Mouse (Mus musculus): Measurements from ENCODE around the gene Mapre3. TPM values are rescaled to one million over a fixed set of nuclear protein-coding genes. Genes with fewer than 3 reads are reported as not detected.

Mapre3 gene
- total RNA-seq (2014; fragmentation: Nextera tagmentation) (not detected in 2 replicates), total RNA-seq (2017) (0.12 and 0.27 TPM in 2 replicates), polyA plus RNA-seq (2012) (not detected in 2 replicates)

DNA sequence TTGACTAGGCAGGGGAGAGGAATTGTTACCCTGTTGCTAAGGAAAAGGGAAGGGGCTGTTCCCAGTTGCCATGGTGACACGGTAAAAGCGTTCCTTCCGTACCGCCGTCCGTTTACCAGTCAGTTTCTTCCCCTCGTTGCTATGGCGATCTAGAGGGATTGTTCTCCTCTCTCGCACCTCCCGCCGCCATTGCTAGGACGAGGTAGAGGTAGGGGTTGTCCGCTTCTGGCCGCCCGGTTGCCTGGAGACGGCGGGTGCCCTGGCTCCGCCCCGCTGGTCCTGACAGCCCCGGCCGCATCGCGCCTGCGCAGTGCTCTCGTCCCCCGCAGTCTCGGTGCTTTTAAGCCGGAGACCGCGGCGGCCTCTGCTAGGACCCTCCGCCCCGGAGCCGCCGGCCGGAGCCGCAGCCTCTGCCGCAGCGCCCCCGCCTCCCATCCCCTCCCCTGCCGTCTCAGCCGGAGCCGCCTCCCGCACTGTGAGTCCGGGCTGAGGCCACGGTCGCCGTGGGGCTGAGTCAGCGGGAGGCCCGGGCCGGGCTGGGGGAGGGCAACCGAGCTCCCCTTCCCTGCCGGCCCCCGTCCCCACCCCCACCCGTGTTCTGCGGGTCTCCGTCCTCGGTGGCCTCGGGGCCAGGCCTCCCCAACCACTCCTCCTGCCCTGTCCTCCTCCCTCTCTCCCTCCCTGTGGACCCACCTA is at the start of gene Mapre3:
Gene Mapre3 (plus strand): TSS at position 218 of the 696 bp plus-strand sequence.
- peaks cover 63% of the 10 kb centered on the region for H3K27me3 ChIP-seq (ENCODE audit: insufficient read depth, low read length)
- peak within 1 kb of the TSS; percentile 38; the same call in 1 of the 2 replicates for H3K4me3 ChIP-seq (ENCODE audit: low read depth, low read length)
- TF ChIP-seq POLR2AphosphoS5 (IDR thresholded peaks at IDR 0.05; ENCODE audit: insufficient replicate concordance, low read depth, low read length) = no peak
- TF ChIP-seq CTCF (IDR thresholded peaks at IDR 0.05; ENCODE audit: low read depth, low read length) = no peak
- TF ChIP-seq GATA1 (IDR thresholded peaks at IDR 0.05; ENCODE audit: borderline replicate concordance, low read length) = no peak
- no peak for TF ChIP-seq TAL1 (conservative IDR thresholded peaks at IDR 0.05; ENCODE audit: low read depth, low read length)
- TF ChIP-seq GATA2 (IDR thresholded peaks at IDR 0.05; ENCODE audit: borderline replicate concordance, low read depth, low read length) = no peak
- peaks cover 15% of the 10 kb centered on the region for H3K4me1 ChIP-seq (ENCODE audit: insufficient read depth, low read depth, low read length)
- DNase-seq (ENCODE audit: low spot score) (no peak), ATAC-seq (ENCODE audit: extremely low read depth, insufficient number of reproducible peaks, low FRiP score, poor library complexity, severe bottlenecking) (no peak)
- H3K9me3 ChIP-seq (replicated peaks) = peaks cover 2% of the 10 kb centered on the region; the same call in 1 of the 2 replicates
- no peaks in the 10 kb centered on the region for H3K36me3 ChIP-seq (replicated peaks)

DNA sequence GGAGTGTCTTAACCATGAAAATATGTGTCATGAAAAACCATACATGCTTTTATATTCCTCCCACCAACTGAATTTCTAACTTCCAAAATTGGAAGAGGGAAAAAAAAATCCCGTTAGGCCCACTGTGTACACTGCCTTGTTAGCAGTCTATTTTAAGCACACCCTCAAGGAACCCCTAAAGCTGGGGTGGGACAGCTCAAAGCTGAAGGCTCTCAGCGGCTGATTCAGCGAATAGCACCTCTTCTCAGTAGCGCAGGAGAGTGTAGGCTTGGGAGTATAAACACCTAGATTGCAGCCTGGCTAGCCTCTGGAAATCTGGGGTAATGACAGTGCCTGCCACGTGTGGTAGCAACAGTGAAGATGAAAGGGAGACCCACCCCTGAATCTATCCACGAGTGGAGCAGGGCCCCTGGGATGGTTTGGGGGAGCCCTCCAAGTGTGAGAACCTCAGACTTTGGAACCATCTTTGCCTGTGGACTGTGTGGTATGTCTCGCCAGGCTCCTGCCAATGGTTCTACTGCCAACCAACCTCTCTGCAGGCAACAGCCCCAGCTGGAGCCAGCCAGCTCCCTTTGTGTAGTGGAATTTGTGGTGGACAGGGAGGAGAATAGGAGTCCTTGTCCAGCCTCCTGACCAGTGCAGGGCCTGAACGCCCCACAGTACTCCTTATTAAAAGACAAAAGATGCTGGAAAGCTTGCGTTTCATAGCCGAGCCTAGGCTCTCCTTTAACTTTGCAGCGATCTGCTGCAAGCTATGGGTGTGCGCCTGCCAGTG is 48.7 kb upstream of the Mapre3 start:
- TF ChIP-seq CTCF (IDR thresholded peaks at IDR 0.05; ENCODE audit: low read depth, low read length) (no peak), GATA1 (IDR thresholded peaks at IDR 0.05; ENCODE audit: borderline replicate concordance, low read length) (no peak)
- Histone ChIP-seq H3K27me3 (ENCODE audit: insufficient read depth, low read length) (peaks cover 3% of the 10 kb centered on the region), H3K4me3 (ENCODE audit: low read depth, low read length) (no peak overlapping the region), H3K9me3 (replicated peaks) (no peaks in the 10 kb centered on the region), H3K4me1 (ENCODE audit: insufficient read depth, low read depth, low read length) (no peaks in the 10 kb centered on the region), H3K36me3 (replicated peaks) (no peaks in the 10 kb centered on the region)
- no peak for ATAC-seq (ENCODE audit: extremely low read depth, insufficient number of reproducible peaks, low FRiP score, poor library complexity, severe bottlenecking)
- DNase-seq (ENCODE audit: low spot score) = no peak

GRCm38 (mm10) chr5:30768082-30768481 is 46.4 kb upstream of the Mapre3 start:
- DNase-seq (ENCODE audit: low spot score) = no peak
- TF ChIP-seq CTCF (IDR thresholded peaks at IDR 0.05; ENCODE audit: low read depth, low read length) (no peak), GATA1 (IDR thresholded peaks at IDR 0.05; ENCODE audit: borderline replicate concordance, low read length) (no peak), TAL1 (conservative IDR thresholded peaks at IDR 0.05; ENCODE audit: low read depth, low read length) (no peak), POLR2AphosphoS5 (IDR thresholded peaks at IDR 0.05; ENCODE audit: insufficient replicate concordance, low read depth, low read length) (no peak), GATA2 (IDR thresholded peaks at IDR 0.05; ENCODE audit: borderline replicate concordance, low read depth, low read length) (no peak)
- H3K27me3 ChIP-seq (ENCODE audit: insufficient read depth, low read length) = peaks cover 3% of the 10 kb centered on the region
- no peaks in the 10 kb centered on the region for H3K36me3 ChIP-seq (replicated peaks)
- no peaks in the 10 kb centered on the region for H3K4me1 ChIP-seq (ENCODE audit: insufficient read depth, low read depth, low read length)
- no peaks in the 10 kb centered on the region for H3K9me3 ChIP-seq (replicated peaks)
- H3K4me3 ChIP-seq (ENCODE audit: low read depth, low read length) = no peak overlapping the region
- no peak for ATAC-seq (ENCODE audit: extremely low read depth, insufficient number of reproducible peaks, low FRiP score, poor library complexity, severe bottlenecking)

DNA sequence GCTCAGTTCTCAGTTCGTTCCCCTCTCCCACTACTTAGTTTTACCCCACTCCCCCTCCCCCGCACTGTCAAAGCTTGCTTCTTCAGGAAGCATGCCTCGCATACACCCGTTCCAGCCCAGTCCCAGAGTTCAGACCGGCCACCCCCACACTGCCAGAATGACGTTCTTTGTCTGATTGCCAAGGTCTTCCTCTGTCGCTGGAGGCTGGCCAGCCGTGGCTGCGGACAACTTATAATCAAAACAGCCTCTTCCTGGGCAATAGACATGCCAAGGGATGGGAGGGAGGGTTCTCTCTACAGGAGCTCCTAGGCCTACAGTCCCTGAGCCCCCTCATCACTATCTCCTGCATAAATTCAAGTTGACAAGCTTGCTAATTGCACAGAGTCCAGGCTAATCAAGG is 45.8 kb upstream of the Mapre3 start:
- TF ChIP-seq CTCF (IDR thresholded peaks at IDR 0.05; ENCODE audit: low read depth, low read length) (no peak), POLR2AphosphoS5 (IDR thresholded peaks at IDR 0.05; ENCODE audit: insufficient replicate concordance, low read depth, low read length) (no peak), GATA2 (IDR thresholded peaks at IDR 0.05; ENCODE audit: borderline replicate concordance, low read depth, low read length) (no peak), GATA1 (IDR thresholded peaks at IDR 0.05; ENCODE audit: borderline replicate concordance, low read length) (no peak), TAL1 (conservative IDR thresholded peaks at IDR 0.05; ENCODE audit: low read depth, low read length) (no peak)
- ATAC-seq (ENCODE audit: extremely low read depth, insufficient number of reproducible peaks, low FRiP score, poor library complexity, severe bottlenecking) (no peak), DNase-seq (ENCODE audit: low spot score) (no peak)
- no peaks in the 10 kb centered on the region for H3K9me3 ChIP-seq (replicated peaks)
- H3K4me3 ChIP-seq (ENCODE audit: low read depth, low read length) = no peak overlapping the region
- H3K36me3 ChIP-seq (replicated peaks) = no peaks in the 10 kb centered on the region
- H3K27me3 ChIP-seq (ENCODE audit: insufficient read depth, low read length) = peaks cover 3% of the 10 kb centered on the region
- H3K4me1 ChIP-seq (ENCODE audit: insufficient read depth, low read depth, low read length) = no peaks in the 10 kb centered on the region

DNA sequence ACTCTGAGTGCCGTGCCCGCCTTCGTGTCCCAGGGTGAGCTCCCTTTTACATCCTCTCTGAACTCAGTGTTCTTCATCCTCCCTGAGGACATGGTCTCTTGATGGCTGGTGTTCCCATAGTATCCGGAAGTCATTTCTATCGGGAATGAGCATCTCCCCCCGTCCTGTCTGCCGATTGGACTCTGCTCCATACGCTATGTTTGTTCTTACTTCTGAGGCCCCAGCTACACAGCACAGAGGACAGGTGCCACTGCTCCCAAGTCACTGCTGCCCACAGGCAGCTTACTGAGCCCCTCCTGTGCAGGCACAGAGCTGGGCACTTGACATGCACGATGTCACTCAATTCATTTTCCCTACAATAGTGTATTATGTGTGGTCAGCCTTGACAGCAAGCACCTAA is 45.4 kb upstream of the Mapre3 start:
- Histone ChIP-seq H3K36me3 (replicated peaks) (no peaks in the 10 kb centered on the region), H3K4me1 (ENCODE audit: insufficient read depth, low read depth, low read length) (no peaks in the 10 kb centered on the region), H3K27me3 (ENCODE audit: insufficient read depth, low read length) (peaks cover 3% of the 10 kb centered on the region), H3K4me3 (ENCODE audit: low read depth, low read length) (no peak overlapping the region), H3K9me3 (replicated peaks) (no peaks in the 10 kb centered on the region)
- ATAC-seq (ENCODE audit: extremely low read depth, insufficient number of reproducible peaks, low FRiP score, poor library complexity, severe bottlenecking) (no peak), DNase-seq (ENCODE audit: low spot score) (no peak)
- no peak for TF ChIP-seq GATA2 (IDR thresholded peaks at IDR 0.05; ENCODE audit: borderline replicate concordance, low read depth, low read length)
- TF ChIP-seq POLR2AphosphoS5 (IDR thresholded peaks at IDR 0.05; ENCODE audit: insufficient replicate concordance, low read depth, low read length) = no peak
- TF ChIP-seq CTCF (IDR thresholded peaks at IDR 0.05; ENCODE audit: low read depth, low read length) = no peak
- no peak for TF ChIP-seq TAL1 (conservative IDR thresholded peaks at IDR 0.05; ENCODE audit: low read depth, low read length)
- TF ChIP-seq GATA1 (IDR thresholded peaks at IDR 0.05; ENCODE audit: borderline replicate concordance, low read length) = no peak

DNA sequence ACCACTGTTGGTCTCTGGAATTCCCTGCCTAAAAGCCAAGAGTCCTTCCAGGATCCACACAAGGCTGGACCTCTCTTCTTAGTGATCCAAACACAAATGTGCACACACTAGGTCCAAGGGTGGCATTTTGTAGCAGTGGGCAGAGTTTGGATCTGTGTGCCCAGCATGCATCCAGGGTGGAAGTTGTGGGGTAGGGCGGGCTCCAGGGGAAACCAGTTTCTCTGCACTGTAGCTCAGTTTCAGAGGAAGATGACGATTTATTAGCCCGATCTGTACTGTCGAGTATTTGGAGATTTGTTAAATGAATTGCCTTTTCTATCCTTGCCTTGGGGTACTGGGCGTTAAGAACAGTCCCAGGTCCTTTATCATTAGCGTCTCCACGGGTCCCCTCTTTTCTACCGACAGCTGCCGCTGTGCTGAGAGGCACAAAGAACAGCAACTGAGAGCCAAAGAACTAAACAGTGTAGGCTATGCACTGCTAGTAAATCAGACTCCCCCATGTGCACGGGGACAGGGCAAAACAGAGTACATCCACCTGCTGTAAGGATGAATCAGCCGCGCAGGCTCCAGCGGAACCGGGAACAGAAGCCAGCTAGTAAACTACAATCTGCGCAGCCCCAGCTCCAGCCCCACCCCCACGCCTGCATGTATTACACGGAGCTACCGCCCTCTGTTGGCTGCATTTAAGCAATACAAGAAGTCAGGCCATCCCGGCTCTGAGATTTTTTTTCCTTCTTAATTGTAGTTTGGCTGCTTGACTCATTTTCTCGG is 39.7 kb upstream of the Mapre3 start:
- H3K4me3 ChIP-seq (ENCODE audit: low read depth, low read length) = no peak overlapping the region
- no peak for ATAC-seq (ENCODE audit: extremely low read depth, insufficient number of reproducible peaks, low FRiP score, poor library complexity, severe bottlenecking)

More for the DNA sequence above, 39.7 kb upstream of the Mapre3 start:
- Histone ChIP-seq H3K36me3 (replicated peaks) (no peaks in the 10 kb centered on the region), H3K4me1 (ENCODE audit: insufficient read depth, low read depth, low read length) (no peaks in the 10 kb centered on the region), H3K27me3 (ENCODE audit: insufficient read depth, low read length) (peaks cover 15% of the 10 kb centered on the region), H3K9me3 (replicated peaks) (no peaks in the 10 kb centered on the region)
- no peak for DNase-seq (ENCODE audit: low spot score)
- TF ChIP-seq GATA2 (IDR thresholded peaks at IDR 0.05; ENCODE audit: borderline replicate concordance, low read depth, low read length) (no peak), TAL1 (conservative IDR thresholded peaks at IDR 0.05; ENCODE audit: low read depth, low read length) (no peak), CTCF (IDR thresholded peaks at IDR 0.05; ENCODE audit: low read depth, low read length) (no peak), GATA1 (IDR thresholded peaks at IDR 0.05; ENCODE audit: borderline replicate concordance, low read length) (no peak), POLR2AphosphoS5 (IDR thresholded peaks at IDR 0.05; ENCODE audit: insufficient replicate concordance, low read depth, low read length) (no peak)

Data from G1E (cell line).